Mouse (Mus musculus): ENCODE data around the gene Amdhd2. TPM values are rescaled to one million over a fixed set of nuclear protein-coding genes. Genes with fewer than 3 reads are reported as not detected.

The Amdhd2 gene
- polyA plus RNA-seq, 1 experiment, result 26.6 TPM

GRCm38 (mm10) chr17:24207768-24208640, 44.4 kb upstream of the Amdhd2 start:
- Histone ChIP-seq H3K4me1 (ENCODE audit: control insufficient read depth, insufficient read depth, low read length) (peaks cover 9% of the 10 kb centered on the region), H3K4me3 (ENCODE audit: insufficient read depth, low read length) (no peak overlapping the region), H3K27ac (ENCODE audit: insufficient read depth, low read length) (no peak overlapping the region)
- no peak for TF ChIP-seq CTCF (IDR thresholded peaks at IDR 0.05; ENCODE audit: borderline replicate concordance, insufficient read depth, low read length)
- peak; percentile 13; the same call in 1 of the 2 replicates for TF ChIP-seq POLR2A (IDR thresholded peaks at IDR 0.05; ENCODE audit: low read depth, low read length)

- Histone ChIP-seq H3K4me1 (ENCODE audit: control insufficient read depth, insufficient read depth, low read length) (peaks cover 9% of the 10 kb centered on the region), H3K4me3 (ENCODE audit: insufficient read depth, low read length) (0 out of 2 replicates have a peak overlapping the region, but pooled peaks have one; percentile 1), H3K27ac (ENCODE audit: insufficient read depth, low read length) (no peak overlapping the region)
- TF ChIP-seq POLR2A (IDR thresholded peaks at IDR 0.05; ENCODE audit: low read depth, low read length), result no peak
- no peak for TF ChIP-seq CTCF (IDR thresholded peaks at IDR 0.05; ENCODE audit: borderline replicate concordance, insufficient read depth, low read length)
Observed at GRCm38 (mm10) chr17:24206451-24207351, 43.1 kb upstream of the Amdhd2 start.

- Histone ChIP-seq H3K4me3 (ENCODE audit: insufficient read depth, low read length) (peak overlapping the region; percentile 25), H3K27ac (ENCODE audit: insufficient read depth, low read length) (no peak overlapping the region), H3K4me1 (ENCODE audit: control insufficient read depth, insufficient read depth, low read length) (peaks cover 9% of the 10 kb centered on the region)
- TF ChIP-seq POLR2A (IDR thresholded peaks at IDR 0.05; ENCODE audit: low read depth, low read length), result no peak; the same call in 1 of the 2 replicates
Observed at GRCm38 (mm10) chr17:24205908-24206361, 42.4 kb upstream of the Amdhd2 start.

- TF ChIP-seq CTCF (IDR thresholded peaks at IDR 0.05; ENCODE audit: borderline replicate concordance, insufficient read depth, low read length), result no peak
- TF ChIP-seq POLR2A (IDR thresholded peaks at IDR 0.05; ENCODE audit: low read depth, low read length), result peak; percentile 77
- Histone ChIP-seq H3K27ac (ENCODE audit: insufficient read depth, low read length) (no peak within 1 kb of the TSS), H3K4me3 (ENCODE audit: insufficient read depth, low read length) (peak within 1 kb of the TSS; percentile 69), H3K4me1 (ENCODE audit: control insufficient read depth, insufficient read depth, low read length) (peaks cover 9% of the 10 kb centered on the region)
Observed at GRCm38 (mm10) chr17:24205284-24205888, 41.8 kb upstream of the Amdhd2 start, which contains the start of gene Tbc1d24. Gene Tbc1d24, minus strand, starts transcription at chr17:24205562.

- Histone ChIP-seq H3K27ac (ENCODE audit: insufficient read depth, low read length) (no peak overlapping the region), H3K4me1 (ENCODE audit: control insufficient read depth, insufficient read depth, low read length) (peaks cover 9% of the 10 kb centered on the region), H3K4me3 (ENCODE audit: insufficient read depth, low read length) (peak overlapping the region; percentile 69)
- TF ChIP-seq CTCF (IDR thresholded peaks at IDR 0.05; ENCODE audit: borderline replicate concordance, insufficient read depth, low read length) (no peak), POLR2A (IDR thresholded peaks at IDR 0.05; ENCODE audit: low read depth, low read length) (no peak)
Observed at GRCm38 (mm10) chr17:24204846-24205245, 41.3 kb upstream of the Amdhd2 start.

- TF ChIP-seq POLR2A (IDR thresholded peaks at IDR 0.05; ENCODE audit: low read depth, low read length) (0 out of 2 replicates have a peak, but pooled peaks have one; percentile 6), CTCF (IDR thresholded peaks at IDR 0.05; ENCODE audit: borderline replicate concordance, insufficient read depth, low read length) (no peak)
- Histone ChIP-seq H3K4me3 (ENCODE audit: insufficient read depth, low read length) (no peak overlapping the region), H3K4me1 (ENCODE audit: control insufficient read depth, insufficient read depth, low read length) (peaks cover 9% of the 10 kb centered on the region), H3K27ac (ENCODE audit: insufficient read depth, low read length) (no peak overlapping the region)
Observed at GRCm38 (mm10) chr17:24203611-24204534, 40.3 kb upstream of the Amdhd2 start.

GRCm38 (mm10) chr17:24203068-24203467, 39.5 kb upstream of the Amdhd2 start:
- Histone ChIP-seq H3K4me1 (ENCODE audit: control insufficient read depth, insufficient read depth, low read length) (peaks cover 4% of the 10 kb centered on the region), H3K27ac (ENCODE audit: insufficient read depth, low read length) (no peak overlapping the region), H3K4me3 (ENCODE audit: insufficient read depth, low read length) (no peak overlapping the region)
- TF ChIP-seq POLR2A (IDR thresholded peaks at IDR 0.05; ENCODE audit: low read depth, low read length), result no peak
- no peak for TF ChIP-seq CTCF (IDR thresholded peaks at IDR 0.05; ENCODE audit: borderline replicate concordance, insufficient read depth, low read length)

GRCm38 (mm10) chr17:24201092-24201491, 37.5 kb upstream of the Amdhd2 start:
- no peak overlapping the region for H3K27ac ChIP-seq (ENCODE audit: insufficient read depth, low read length)
- H3K4me3 ChIP-seq (ENCODE audit: insufficient read depth, low read length), result no peak overlapping the region
- TF ChIP-seq CTCF (IDR thresholded peaks at IDR 0.05; ENCODE audit: borderline replicate concordance, insufficient read depth, low read length), result no peak
- no peak for TF ChIP-seq POLR2A (IDR thresholded peaks at IDR 0.05; ENCODE audit: low read depth, low read length)
- H3K4me1 ChIP-seq (ENCODE audit: control insufficient read depth, insufficient read depth, low read length), result peaks cover 4% of the 10 kb centered on the region
